Mouse (Mus musculus) embryonic facial prominence, embryonic 14.5 days (tissue): Measurements from ENCODE around the gene Tmem11. TPM values are rescaled to one million over a fixed set of nuclear protein-coding genes. Genes with fewer than 3 reads are reported as not detected.

Experiments used
- polyA plus RNA-seq: library from polyadenylated mRNA; unstranded; fragments of >200 nt; fragmentation: Nextera tagmentation; extraction: Ambion mirVana; gene quantifications from 2 replicates; pipeline ENCODE4 v1.2.1, GENCODE M21; 2014

Gene Tmem11
- polyA plus RNA-seq, 1 experiment from 2014 or later: 61.6 TPM

Other genes with a start within 250 kb of the Tmem11 start
- 49.7 and 57.8 TPM in 2 replicates for gene Llgl1, start 179.5 kb downstream of the Tmem11 start, polyA plus RNA-seq
- gene Flii, start 152.0 kb downstream of the Tmem11 start, polyA plus RNA-seq: 76.1 and 76.9 TPM in 2 replicates
- 17.3 and 18.8 TPM in 2 replicates for gene Mief2, start 150.9 kb downstream of the Tmem11 start, polyA plus RNA-seq
- gene Top3a, start 101.9 kb downstream of the Tmem11 start, polyA plus RNA-seq: 12.1 and 16.4 TPM in 2 replicates
- gene Smcr8, start 101.7 kb downstream of the Tmem11 start, polyA plus RNA-seq: 7.2 and 8.7 TPM in 2 replicates
- 30.2 and 35.7 TPM in 2 replicates for gene Shmt1, start 67.6 kb downstream of the Tmem11 start, polyA plus RNA-seq
- gene Dhrs7b, start 48.6 kb downstream of the Tmem11 start, polyA plus RNA-seq: 32.7 and 32.9 TPM in 2 replicates
- gene Natd1, start 35.5 kb upstream of the Tmem11 start, polyA plus RNA-seq: 18.8 and 19.4 TPM in 2 replicates
- 76.1 and 78.6 TPM in 2 replicates for gene Map2k3, start 52.8 kb upstream of the Tmem11 start, polyA plus RNA-seq
- 1.5 and 1.6 TPM in 2 replicates for gene Kcnj12, start 143.3 kb upstream of the Tmem11 start, polyA plus RNA-seq
- gene Tnfrsf13b, start 247.5 kb upstream of the Tmem11 start, polyA plus RNA-seq: 2.9 and 3.0 TPM in 2 replicates